Mouse (Mus musculus): ENCODE data around the gene Btbd8. TPM values are rescaled to one million over a fixed set of nuclear protein-coding genes. Genes with fewer than 3 reads are reported as not detected.

Gene Btbd8
- total RNA-seq (2023): 8.2 TPM

DNA sequence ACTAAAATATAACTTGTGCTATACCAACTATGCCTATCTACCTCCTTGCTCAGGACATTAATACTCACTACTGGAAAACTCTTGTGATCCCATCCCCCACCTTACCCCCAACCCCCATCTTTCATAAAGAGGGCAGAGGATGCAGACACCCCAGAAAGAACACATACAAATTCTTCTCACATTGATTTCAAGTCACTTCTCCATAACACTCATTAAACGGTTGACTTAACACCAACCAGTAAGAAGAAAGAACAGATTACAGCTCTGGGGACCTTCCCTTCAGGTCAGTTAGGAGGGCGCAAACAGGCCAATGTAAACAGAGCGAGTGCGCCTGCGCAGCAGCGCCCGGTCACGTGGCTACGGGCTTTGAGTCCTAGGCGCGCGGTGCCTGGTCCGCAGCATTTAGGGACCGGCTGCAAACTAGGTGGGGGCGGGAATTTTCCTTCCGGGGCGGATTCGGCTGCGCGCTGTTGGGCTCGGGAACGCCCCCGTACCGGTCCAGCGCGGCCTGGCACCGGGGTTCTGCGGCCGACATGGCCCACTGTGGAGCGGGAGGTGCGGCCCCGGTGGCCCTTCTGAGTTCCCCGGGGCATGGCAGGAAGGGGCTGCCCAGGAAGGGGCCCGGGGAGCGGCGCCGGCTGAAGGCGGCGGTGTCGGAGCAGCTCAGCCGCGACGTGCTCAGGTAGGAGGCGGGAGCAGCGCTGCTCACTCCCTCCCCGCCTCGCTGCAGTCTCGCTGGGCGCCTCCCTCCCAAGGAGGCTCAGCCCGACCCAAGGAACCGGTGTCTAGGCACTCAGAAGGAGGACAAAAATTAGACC lies at the start of gene Btbd8:
TSS of gene Btbd8 (plus strand) at position 534 of the 818 bp plus-strand sequence.

DNA sequence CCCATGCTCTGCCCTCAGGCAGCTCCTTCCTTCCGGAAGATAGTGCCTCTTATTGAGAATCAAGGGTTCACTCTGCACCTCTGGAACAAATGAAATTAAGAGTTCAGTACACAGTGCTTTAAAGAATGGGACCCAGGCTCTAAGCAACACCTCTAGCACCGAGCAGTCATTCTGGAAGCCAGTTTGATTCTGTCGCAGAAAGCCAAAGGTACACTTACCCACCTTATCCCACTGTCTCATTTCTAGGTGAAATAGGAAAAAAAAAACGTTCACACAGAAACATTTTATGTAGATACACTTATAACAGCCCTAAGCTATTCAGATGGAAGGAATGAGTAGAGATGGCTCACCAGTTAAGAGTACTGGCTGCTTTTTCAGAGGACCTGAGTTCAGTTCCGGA lies 35.4 kb upstream of the Btbd8 start, which contains the start of gene Ephx4:
TSS of gene Ephx4 (plus strand) at position 301 of the 400 bp plus-strand sequence.

DNA sequence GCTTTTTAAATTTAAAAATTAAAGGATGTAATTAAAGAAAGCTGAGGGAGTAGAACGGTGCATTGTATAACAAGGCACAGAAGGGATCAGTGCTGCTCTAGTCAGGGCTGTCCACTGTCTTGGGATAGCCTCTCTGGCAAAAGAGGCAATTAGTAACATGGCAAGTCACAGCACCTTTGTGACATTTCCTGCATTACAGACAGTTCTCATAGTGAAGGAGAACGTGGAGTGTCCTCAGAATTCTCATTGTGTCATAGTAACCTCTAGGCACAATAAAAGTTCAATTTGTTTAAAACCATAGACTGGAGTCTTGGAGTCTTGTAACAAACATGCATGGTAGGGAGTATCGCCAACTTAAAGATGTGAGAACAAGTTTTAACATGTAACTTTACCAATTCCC lies 6.5 kb upstream of the Btbd8 start, which contains the start of gene Lpcat2b:
TSS of gene Lpcat2b (plus strand) at position 301 of the 400 bp plus-strand sequence.

DNA sequence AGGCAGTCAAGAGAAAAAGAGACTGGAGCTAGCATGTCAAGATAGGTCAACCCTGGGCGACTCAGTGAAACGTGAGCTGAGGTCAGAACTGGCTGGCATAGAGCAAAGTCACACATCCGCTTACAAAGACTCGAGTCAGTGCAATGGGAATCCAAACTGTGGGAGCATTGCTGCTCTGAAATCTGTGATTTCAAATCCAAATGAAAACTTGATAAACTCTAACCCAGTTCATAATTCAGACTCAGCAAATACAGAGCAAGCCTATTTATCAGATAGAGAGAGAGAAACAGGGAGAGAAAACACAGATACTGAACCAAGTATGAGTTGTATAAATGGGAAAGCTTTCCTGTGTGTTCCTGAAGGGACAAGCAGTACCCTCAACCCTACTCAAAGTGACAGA lies 69.5 kb downstream of the Btbd8 start, which contains the start of gene Gm42669:
TSS of gene Gm42669 (plus strand) at position 301 of the 400 bp plus-strand sequence.

DNA sequence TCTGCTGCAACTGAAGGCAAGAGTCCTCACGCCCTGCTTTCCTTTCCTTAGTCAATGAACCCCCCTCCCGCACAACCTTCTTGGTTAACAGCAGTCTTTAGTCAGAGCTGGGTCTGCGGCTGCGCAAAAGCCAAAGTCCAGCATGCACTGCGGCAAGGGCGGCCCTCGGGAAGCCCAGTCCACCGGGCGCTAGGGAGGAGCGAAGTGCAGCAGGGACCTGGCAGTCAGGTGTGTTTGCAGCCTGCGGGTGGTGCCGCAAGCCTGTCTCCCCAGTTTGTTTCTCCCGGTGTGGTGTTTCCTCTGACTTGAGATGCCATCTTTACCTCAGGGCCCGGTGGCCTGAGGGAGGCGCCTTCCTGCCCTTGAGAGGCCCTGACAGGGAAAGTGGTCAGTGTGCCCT lies 96.8 kb downstream of the Btbd8 start, which contains the start of gene 1700028K03Rik:
TSS of gene 1700028K03Rik (plus strand) at position 129 of the 400 bp plus-strand sequence.

Other genes starting within 250 kb of the Btbd8 start
- 31.3 TPM for gene Tgfbr3, start 148.4 kb upstream of the Btbd8 start, total RNA-seq (2023)
- gene Brdt, start 106.8 kb upstream of the Btbd8 start, total RNA-seq (2023): 0.86 TPM
- not detected for gene Ephx4, start 35.3 kb upstream of the Btbd8 start, total RNA-seq (2023)
- not detected for gene Lpcat2b, start 6.4 kb upstream of the Btbd8 start, total RNA-seq (2023)
- gene Gm42669, start 69.6 kb downstream of the Btbd8 start, total RNA-seq (2023): not detected
- gene 1700028K03Rik, start 96.7 kb downstream of the Btbd8 start, total RNA-seq (2023): not detected
- 26.5 TPM for gene Rpap2, start 159.4 kb downstream of the Btbd8 start, total RNA-seq (2023)
- gene Glmn, start 159.9 kb downstream of the Btbd8 start, total RNA-seq (2023): 13.7 TPM